Mouse (Mus musculus) ES-E14 (cell line): Measurements from ENCODE around the gene Ramp2.

Experiments
- HCFC1 ChIP-seq: IDR thresholded peaks from 2 replicates; pipeline ENCODE4 v1.6.1; 2012; ENCODE audit warnings: low read length, inconsistent platforms, borderline replicate concordance; ENCODE audit not compliant: insufficient read depth
- MAFK ChIP-seq: IDR thresholded peaks from 2 replicates; pipeline ENCODE4 v1.6.1; 2014; ENCODE audit warnings: mild to moderate bottlenecking, low read depth, low read length, inconsistent platforms; ENCODE audit not compliant: insufficient read depth
- ZC3H11A ChIP-seq: IDR thresholded peaks from 2 replicates; pipeline ENCODE4 v1.6.1; 2012; ENCODE audit warnings: low read depth, mild to moderate bottlenecking, inconsistent platforms, low read length, borderline replicate concordance

- TF ChIP-seq ZC3H11A (no peak), MAFK (no peak), HCFC1 (no peak)
Observed at GRCm38 (mm10) chr11:101196175-101196574, 49.7 kb upstream of the Ramp2 start.
